Mouse (Mus musculus): ENCODE measurements around the gene Ankib1.

- TF ChIP-seq CTCF (IDR thresholded peaks at IDR 0.05; ENCODE audit: low read depth, low read length) (no peak), POLR2A (IDR thresholded peaks at IDR 0.05; ENCODE audit: insufficient read depth, low read length) (no peak), EP300 (IDR thresholded peaks at IDR 0.05; ENCODE audit: insufficient read depth, low read depth, low read length) (no peak)
Measured at GRCm38 (mm10) chr5:3771512-3771911, 31.2 kb downstream of the Ankib1 start.
